Mouse (Mus musculus): ENCODE measurements at regions not wholly inside any gene's neighbourhood (a gene's known extent, or its start where the extent isn't known, plus 50 kb on each side); places are given as distances from the start of the nearest gene placed in this dataset.

DNA sequence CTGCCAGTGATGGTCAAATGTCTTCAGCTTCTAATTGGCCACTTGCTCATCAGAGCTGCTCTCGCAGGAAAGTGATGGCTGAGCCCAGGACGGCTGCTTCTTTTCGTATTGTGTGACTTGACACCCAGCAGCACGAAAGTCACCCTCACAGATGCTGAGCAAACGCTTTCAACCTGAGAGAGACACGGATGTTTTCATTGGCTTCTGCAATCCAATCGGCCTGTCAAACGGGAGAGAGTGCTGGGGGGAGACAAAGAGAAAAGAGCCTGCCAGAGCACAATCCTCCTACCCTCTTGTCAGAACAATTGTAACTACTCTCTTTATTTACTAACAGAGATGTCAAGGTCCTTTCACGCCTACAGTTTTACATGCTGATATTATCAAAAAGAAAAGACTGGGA is 289.9 kb downstream of the Nsun3 start:
- in situ Hi-C loops (cut with MboI, MseI): no loop called here

DNA sequence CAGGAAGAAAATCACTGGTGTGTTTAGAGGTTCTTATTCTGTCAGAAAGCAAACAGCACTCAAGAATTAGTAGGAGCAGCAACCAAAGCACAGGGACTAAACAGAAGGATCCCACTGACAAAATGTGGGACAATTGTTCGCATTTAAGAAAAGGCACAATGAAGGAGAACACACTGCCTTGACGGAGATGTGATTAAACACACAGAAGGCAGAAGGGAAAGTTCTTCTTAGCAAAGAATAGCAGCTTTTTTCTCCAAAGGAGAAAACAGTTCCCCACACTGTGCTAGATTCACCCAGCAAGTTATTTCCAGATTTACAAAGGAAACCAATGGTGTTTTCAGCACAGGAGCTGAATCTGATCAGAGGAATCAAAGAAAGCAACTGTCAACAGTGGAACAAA is 316.5 kb downstream of the Nsun3 start:
- in situ Hi-C loops (cut with MboI, MseI): no loop called here

DNA sequence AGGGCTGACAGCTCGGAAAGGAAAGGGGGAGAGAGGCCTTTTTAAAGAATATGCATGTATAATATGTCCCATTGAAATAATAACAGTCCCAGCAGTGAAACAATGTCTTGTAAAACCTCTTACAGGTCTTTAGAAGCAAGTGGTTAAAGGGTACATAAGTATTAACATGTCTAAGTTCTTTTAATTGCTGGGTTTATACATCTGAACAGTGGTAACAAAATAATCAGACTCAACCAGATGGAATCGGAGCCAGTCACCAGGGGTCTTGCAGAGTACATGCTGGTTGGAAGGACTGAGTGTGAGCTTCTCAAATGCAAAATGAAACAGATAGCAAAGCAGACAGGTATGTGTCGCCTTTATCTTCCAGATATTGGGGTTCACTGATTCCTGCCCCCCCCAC is 317.3 kb downstream of the Nsun3 start:
- in situ Hi-C loops (cut with MboI, MseI): no loop called here

DNA sequence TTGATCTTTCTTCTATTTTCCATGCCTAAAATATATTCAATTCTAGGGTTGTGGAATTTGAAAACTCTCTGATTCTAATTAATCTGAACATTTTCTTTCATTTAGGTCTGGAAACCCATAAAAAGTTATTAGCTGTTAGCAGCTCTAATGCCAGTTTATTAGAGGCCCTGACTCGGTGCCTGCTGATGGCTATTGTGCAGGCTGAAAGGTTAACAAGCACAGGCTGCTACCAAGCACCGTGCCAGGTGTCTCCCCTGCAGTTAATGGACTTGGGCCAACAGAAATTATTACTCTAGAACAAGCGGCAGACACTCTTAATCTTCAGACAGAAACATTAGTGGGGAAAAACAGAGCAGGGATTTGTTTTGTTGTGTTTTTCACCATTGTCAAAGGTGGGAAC is 317.8 kb downstream of the Nsun3 start:
- in situ Hi-C loops (cut with MboI, MseI): no loop called here

DNA sequence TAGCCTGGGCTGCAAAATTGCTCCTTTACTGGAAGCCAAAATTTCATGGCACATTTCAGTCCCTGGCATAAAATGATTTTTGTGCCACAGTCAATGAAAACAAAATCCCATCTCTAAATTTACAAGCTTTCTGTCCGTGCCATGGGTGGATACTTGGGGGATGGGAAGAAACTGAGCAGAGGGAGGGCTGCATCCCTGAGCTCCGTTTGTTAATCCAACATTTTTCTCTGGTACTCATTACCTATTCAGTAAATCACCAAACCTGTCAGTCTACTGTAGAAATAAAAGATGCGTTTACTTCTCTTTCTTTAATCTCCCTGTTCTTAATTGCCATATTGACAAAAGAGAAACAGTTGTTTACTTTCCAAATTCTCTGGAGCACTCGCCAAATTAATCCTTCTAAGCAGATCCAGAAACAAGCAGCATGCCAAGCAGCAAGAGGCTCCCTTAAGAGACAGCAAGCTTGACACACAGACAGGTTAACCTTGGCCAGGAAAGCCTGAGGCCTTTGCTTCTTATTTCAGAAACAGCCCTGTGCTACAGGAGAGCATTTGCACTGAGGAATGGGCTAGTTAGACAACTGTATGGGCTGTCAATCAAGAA is 326.6 kb downstream of the Nsun3 start:
- in situ Hi-C loops (cut with MboI, MseI): no loop called here

DNA sequence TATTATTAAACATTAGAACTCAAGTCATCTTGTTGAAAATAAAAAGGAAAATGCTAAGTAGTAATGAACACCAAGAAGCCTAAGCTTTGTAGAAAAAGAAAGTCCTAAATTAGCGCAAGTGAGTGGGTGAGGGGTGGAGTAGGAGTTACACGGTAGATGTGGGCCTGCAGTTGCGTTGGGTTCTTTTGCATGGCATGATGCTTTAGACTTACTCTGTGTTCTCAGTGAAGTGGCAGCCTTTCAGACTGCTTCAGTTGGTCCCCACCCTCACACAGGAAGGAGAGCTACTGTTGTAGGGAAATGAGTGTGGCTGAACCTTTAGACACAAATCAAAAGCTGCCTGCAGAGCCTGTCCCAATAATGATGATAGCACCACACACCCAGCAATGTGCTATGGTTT is 336.9 kb downstream of the Nsun3 start:
- in situ Hi-C loops (cut with MboI, MseI): no loop called here

DNA sequence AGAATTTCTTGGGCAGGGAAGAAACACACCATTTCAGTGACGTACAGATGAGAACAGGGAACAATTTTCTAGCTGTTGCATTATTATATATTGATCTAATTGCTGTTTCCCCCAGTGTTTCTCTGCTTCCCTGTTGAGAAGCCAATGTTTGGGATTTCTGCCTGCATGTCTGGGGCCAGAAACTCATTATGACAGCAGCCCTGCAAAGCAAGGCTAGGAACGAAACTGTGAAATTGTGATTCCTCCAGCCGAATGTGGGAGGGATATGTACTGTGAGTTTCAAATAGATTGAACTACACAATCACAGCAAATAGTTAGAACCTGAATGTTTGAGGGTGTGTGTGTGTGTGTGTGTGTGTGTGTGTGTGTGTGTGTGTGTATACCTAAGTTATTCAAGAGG is 339.2 kb downstream of the Nsun3 start:
- in situ Hi-C loops (cut with MboI, MseI): no loop called here

DNA sequence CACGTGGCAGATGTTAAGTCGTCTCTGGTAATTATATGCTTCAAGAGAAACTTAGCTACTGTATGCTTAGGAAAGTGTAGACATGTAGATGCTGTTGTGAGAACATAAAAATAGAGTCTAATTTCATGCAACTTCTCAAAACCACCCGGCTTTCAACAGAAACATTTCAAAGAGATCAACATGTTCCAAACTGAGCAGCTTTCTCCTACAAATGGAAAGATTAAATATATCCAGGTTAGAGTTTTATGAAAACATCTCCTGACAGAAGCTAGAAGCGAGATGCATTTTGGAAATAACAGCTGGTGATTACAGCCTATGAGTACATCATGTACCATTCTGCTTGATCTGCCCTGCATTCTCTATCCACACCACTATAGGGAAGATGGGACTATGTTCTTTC is 345.4 kb downstream of the Nsun3 start:
- in situ Hi-C loops (cut with MboI, MseI): no loop called here

DNA sequence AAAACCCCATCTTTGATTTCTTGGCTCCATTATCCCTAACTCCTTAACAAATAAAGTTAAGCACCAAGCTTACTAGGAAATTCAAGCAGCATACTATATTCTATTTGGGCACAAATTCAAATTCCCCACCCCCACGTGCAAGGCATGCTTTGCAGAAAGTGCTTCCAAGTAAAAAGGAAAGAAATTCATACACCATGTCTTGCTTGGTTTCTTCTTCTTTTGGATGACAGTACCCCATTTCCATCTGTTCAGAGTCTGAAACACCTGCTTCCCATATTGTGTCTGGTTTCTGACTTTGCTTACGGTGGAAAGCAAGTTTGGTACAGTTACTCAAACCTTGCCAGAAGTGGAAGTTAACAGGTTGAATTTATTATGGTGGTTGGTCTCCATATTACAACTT is 353.5 kb downstream of the Nsun3 start:
- in situ Hi-C loops (cut with MboI, MseI): no loop called here

DNA sequence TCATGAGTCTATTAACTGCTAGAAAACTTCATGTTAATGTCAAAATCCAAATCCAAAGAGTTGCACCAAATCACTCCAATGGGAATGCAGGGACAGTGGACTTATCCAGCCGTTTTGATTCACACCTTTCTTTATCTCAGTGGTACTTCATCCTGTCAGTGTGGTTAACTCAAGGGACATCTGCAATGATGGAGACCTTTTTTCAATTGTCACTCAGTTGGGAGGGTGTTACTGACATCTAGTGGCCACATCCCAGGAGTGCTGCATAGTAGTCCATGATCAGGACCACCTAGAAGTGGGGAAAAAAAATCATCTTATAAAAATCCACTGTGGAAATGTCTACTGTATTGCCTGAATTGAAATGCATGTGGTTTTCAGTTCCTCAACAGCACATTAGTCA is 372.1 kb downstream of the Nsun3 start:
- in situ Hi-C loops (cut with MboI, MseI): loop anchor here (10.0 kb wide), 1 partner anchor 1410 kb away; no protein-coding TSS in a partner anchor

DNA sequence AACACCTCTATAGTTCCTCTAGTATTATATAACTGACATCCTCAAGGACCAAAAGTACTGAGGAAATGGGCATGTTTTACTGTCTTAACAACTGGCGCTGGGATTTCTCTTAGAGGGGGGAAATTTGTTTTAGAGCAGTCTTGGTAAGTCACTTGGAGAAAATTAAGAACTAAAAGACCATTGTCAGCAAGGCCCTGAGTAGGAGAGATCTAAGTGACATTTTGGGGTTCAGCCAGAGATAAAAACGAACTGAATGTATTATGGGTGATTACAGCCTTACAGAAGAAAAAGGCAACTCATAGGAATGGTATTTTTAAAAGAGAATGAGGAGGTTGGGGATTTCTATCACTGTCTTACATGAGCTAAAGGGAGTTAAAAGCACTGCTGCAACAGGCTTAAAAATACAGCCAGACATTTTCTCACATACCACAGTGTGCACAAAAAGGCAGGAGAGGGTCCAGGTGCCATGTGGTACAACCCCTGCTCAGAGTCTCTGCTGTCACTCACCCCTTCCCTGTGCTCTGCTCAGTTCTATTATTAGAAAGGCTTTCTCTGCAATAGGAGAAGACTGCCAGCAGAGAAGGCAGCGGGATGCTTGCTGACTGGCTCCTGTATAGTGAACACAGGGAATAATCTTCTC is 379.0 kb downstream of the Nsun3 start:
- in situ Hi-C loops (cut with MboI, MseI): no loop called here

DNA sequence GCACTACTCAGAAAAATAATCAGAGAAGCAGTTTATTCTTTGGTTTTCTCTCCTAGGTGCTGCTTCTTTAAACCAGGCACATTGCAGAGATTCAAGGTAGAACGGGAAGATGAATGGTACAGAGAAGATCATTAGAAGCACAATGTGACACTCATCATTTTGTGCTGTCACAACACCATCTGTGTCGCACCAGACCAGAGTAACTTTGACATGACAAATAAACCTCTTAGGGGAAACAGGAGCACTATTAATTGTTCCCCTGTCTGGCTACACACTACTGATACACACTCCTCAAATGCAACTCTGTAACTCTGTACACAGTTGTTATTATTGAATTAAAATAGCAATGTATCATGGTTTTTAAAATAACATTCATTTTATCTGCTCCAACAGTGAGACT is 380.2 kb downstream of the Nsun3 start:
- in situ Hi-C loops (cut with MboI, MseI): no loop called here

DNA sequence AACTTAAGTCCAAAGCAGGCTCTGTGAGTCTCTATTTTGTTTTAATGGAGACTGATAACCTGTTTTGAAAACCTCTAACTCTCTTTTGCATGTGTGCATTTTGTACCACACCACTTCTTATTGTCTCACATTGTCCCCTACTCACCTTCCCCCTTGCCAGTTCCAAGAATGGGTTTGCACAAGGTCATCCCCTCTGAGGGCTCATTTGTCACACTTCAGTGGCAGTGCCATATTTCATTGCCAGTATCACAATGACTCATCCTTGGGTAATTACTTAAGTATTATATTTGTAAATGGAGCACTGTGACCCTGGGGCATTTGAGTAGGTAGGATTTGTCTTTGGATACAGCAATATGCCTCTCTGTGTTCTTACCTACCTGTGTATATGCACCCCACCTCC is 429.3 kb downstream of the Nsun3 start:
- in situ Hi-C loops (cut with MboI, MseI): no loop called here

DNA sequence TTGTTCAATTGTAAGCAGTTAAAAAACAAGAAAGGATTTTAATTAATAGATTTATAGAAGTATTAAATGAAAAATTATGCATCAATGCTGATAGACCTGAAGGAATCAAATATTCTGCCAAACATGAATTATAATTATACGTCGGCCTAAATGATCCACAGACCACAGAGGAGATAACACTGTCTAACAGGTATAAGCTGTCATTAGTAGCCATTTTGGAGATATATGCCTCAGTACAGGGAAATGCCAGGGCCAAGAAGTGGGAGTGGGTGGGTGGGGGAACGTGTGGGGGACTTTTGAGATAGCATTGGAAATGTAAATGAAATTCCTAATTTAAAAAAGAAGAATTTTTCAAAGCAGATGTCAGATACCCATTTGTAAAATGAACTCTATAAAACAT is 430.3 kb downstream of the Nsun3 start:
- in situ Hi-C loops (cut with MboI, MseI): no loop called here

DNA sequence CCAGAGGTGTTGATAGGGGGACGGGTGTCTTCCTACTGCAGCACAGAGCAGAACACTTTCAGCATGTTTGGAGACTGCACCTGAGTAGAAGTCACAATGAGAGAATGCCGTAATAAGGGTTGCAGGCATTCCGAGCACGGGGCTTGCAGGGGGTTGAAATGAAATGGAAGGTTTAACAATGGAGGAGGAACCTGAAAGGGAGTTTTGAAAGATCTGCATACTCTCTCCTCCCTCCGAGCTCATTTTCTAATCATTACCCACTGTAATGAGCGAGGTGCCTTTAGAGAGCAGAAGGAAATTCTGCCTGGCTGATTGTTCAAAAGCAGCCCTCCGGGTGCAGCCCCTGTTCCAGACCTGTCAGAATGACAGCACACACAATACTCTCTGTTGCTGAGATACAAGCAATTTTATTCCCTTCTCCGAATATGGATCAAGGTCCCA is 430.8 kb downstream of the Nsun3 start:
- in situ Hi-C loops (cut with MboI, MseI): no loop called here

DNA sequence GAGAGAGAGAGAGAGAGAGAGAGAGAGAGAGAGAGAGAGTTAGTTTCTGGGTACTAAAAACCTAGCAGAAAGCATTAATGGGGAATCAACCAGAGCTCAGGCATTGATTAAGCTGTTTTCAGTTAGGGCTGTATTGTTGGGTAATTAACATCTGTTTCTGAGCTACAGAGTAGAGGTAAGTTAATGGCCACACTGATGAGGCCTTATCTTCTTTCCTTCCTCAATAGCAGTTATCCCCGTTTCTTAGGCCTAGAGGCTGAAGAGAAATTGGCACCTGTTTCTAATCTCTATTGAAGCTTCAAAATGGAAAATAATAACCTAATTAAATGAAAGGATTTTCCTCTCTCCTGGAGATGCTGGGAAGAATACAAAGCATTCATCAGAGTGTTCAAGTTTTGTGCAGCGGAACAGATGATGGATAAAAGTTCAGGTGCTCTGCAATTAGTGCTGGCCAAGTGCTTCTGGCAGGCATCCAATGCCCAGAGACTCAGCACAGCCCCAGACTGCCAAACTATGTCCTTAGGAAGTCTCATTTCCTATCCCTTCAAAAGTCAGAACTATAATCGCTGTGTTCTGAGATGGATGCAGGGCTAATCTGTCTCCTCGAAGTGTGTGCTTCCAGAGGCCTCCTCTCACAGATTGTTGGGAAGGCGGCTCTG is 459.1 kb downstream of the Nsun3 start:
- in situ Hi-C loops (cut with MboI, MseI): no loop called here

DNA sequence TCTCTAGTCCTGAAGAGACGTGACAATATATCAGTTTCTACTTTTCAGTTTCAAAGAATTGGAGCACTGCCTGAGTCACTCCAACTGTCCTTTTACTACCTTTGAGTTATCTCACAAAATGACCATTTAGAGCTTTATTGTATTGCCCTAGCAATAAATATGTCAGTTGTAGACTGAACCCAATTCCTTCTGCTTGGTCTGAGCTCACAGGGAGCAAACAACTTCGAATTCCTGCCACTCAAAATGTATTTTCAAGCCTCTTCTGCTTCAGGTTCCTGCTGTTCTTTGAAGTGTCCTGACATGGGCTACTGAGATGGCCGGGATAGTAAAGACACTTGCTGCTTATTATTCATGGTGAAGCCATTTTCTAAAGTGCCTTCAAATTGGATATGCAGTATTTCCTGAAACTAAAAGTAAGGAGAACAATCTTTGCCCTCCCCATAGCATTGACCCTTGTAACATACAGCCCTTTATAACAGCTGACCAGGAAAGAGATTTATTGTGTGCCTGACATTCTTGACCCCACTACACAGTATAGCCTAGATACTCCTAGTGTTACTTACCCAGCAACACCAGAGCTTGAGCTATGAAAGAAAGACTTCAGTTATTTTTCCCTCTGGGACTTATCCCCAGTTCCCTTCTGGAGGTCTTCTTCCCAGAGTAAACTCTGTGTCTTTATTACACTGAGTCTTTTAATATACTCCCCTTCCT is 460.9 kb downstream of the Nsun3 start:
- in situ Hi-C loops (cut with MboI, MseI): no loop called here

DNA sequence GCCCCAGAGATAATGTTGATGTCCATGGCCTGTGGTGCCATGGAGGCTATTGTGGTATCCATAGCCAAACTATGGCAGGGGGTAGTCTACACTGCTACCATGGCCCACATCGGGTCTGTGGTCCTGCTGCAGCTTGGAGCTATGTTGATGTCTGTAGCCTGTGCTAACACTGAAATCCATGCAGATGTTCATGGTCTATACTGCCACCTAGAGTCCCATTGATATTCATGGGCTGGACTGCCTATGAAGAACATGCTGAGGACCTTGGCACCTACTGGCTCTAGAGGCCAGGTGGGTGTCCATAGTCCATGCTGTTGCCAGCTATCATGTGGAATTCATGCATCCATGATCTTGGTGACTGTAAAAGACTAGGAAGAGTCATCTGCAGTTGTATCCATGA is 463.8 kb downstream of the Nsun3 start:
- in situ Hi-C loops (cut with MboI, MseI): no loop called here

DNA sequence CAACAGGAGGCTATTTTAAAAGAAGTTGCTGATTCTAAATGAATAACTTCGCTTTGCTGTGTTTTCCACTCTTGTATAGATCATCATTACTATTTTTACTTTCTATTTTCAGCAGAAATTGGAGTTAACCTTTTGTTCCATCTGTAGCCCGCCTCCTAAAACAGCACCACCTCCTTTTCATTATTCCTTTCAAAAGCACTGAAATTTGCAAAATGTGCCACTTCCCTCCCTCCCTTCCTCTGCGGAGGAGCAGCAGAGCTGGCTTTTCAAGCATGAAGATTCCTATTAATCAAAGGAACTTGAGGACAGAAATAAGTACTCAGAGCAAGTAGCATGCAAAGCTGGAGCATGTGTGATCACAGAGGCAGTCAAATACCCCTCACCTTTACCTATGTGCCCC is 497.7 kb downstream of the Nsun3 start:
- in situ Hi-C loops (cut with MboI, MseI): no loop called here
